Comparison of ENCODE assay signal across 21 mouse cellular contexts in genomic region chr1:43072561-43072960, GRCm38 (mm10). TPM values are rescaled to one million over a fixed set of nuclear protein-coding genes. Genes with fewer than 3 reads are reported as not detected.
A peak's percentile ranks its signal among the peaks of the same experiment; 100 is the strongest.
DNase-seq lines count a peak whose midpoint lies in the region; ATAC-seq lines count a peak whose summit lies in the region.
"Had no signal": no experiment of that assay in that cellular context is flagged by ENCODE, and none has a peak within 500 bp of the region (broad histone marks: within the 10 kb centered on the region; RNA-seq: fewer than 3 reads in every experiment).

No protein-coding gene starts in this region.

- no peak for DNase-seq in forebrain, embryonic 14.5 days (ENCODE audit: low spot score)
- no peak for DNase-seq in forebrain, embryonic 10.5 days (ENCODE audit: extremely low spot score, low spot score)
- DNase-seq in heart, adult 11 months = peak; percentile 71
- no peak for DNase-seq in heart, postnatal 14 days
- DNase-seq in heart, embryonic 10.5 days (ENCODE audit: low spot score) = peak; percentile 68
- DNase-seq: adrenal gland, adult 2 months; adrenal gland, adult 8-10 months; adrenal gland, postnatal 10 days; adrenal gland, postnatal 14 days; adrenal gland, postnatal 25 days; adrenal gland, postnatal 36 days; B cell, adult 2 months; cerebellum, adult 11 months; cerebellum, adult 11-12 months; cerebellum, adult 18-20 months had no signal

- no peak overlapping the region for H3K27ac ChIP-seq in forebrain, embryonic 14.5 days (ENCODE audit: low read depth, low read length)
- H3K27ac ChIP-seq in forebrain, embryonic 10.5 days = no peak overlapping the region
- H3K27ac ChIP-seq in heart, embryonic 10.5 days = no peak overlapping the region
- H3K27ac ChIP-seq in heart, embryonic 12.5 days (ENCODE audit: poor library complexity, severe bottlenecking) = no peak overlapping the region

- no peaks in the 10 kb centered on the region for H3K4me1 ChIP-seq in forebrain, embryonic 14.5 days (ENCODE audit: control insufficient read depth, insufficient read depth, low read length)
- no peaks in the 10 kb centered on the region for H3K4me1 ChIP-seq in forebrain, embryonic 10.5 days
- H3K4me1 ChIP-seq in heart, embryonic 10.5 days = no peaks in the 10 kb centered on the region
- H3K4me1 ChIP-seq in heart, embryonic 12.5 days (replicated peaks) = no peaks in the 10 kb centered on the region

- no peaks in the 10 kb centered on the region for H3K27me3 ChIP-seq in forebrain, embryonic 14.5 days (replicated peaks; ENCODE audit: control insufficient read depth, insufficient read depth, low read length)
- H3K27me3 ChIP-seq in forebrain, embryonic 10.5 days (ENCODE audit: poor library complexity, severe bottlenecking) = no peaks in the 10 kb centered on the region
- H3K27me3 ChIP-seq in heart, embryonic 10.5 days (ENCODE audit: insufficient read depth, poor library complexity, severe bottlenecking) = no peaks in the 10 kb centered on the region
- no peaks in the 10 kb centered on the region for H3K27me3 ChIP-seq in heart, embryonic 12.5 days (replicated peaks)
- H3K27me3 ChIP-seq: CH12.LX, Patski had no signal

- ATAC-seq in forebrain, embryonic 14.5 days = peak; percentile 20; the same call in 1 of the 2 replicates
- ATAC-seq in heart, embryonic 12.5 days (ENCODE audit: insufficient number of reproducible peaks, low FRiP score) = no peak
- ATAC-seq: activated CD4-positive, CD25-positive, alpha-beta regulatory T cell, adult 4 months; CD4-positive, CD25-positive, alpha-beta regulatory T cell, adult 4 months; Patski had no signal

- no peak overlapping the region for H3K4me2 ChIP-seq in forebrain, embryonic 14.5 days (ENCODE audit: low read length)
- no peak overlapping the region for H3K4me2 ChIP-seq in heart, embryonic 12.5 days

- H3K4me3 ChIP-seq in forebrain, embryonic 14.5 days (ENCODE audit: low read depth, low read length) = no peak overlapping the region
- no peak overlapping the region for H3K4me3 ChIP-seq in forebrain, embryonic 10.5 days
- no peak overlapping the region for H3K4me3 ChIP-seq in heart, embryonic 10.5 days
- H3K4me3 ChIP-seq in heart, embryonic 12.5 days = no peak overlapping the region

- intact Hi-C loops in heart, postnatal 14 days (cut with DNase I) = no loop called here

- peaks cover 39% of the 10 kb centered on the region for H3K36me3 ChIP-seq in forebrain, embryonic 14.5 days (ENCODE audit: control insufficient read depth, insufficient read depth, low read length)
- peaks cover 51% of the 10 kb centered on the region for H3K36me3 ChIP-seq in forebrain, embryonic 10.5 days (replicated peaks)
- peaks cover 31% of the 10 kb centered on the region for H3K36me3 ChIP-seq in heart, embryonic 10.5 days
- H3K36me3 ChIP-seq in heart, embryonic 12.5 days = peaks cover 43% of the 10 kb centered on the region

- WGBS in forebrain, embryonic 14.5 days = 81% methylated on average over 1 of the region's 1 CpGs
- 79% methylated on average over 1 of the region's 1 CpGs for WGBS in forebrain, embryonic 10.5 days
- 79% methylated on average over 1 of the region's 1 CpGs for WGBS in heart, embryonic 10.5 days
- 54% methylated on average over 1 of the region's 1 CpGs for WGBS in heart, embryonic 12.5 days

- H3K9ac ChIP-seq in forebrain, embryonic 14.5 days (ENCODE audit: low read length) = no peak overlapping the region
- H3K9ac ChIP-seq in heart, embryonic 12.5 days = no peak overlapping the region

- no peaks in the 10 kb centered on the region for H3K9me3 ChIP-seq in forebrain, embryonic 14.5 days (replicated peaks; ENCODE audit: control insufficient read depth, low read length)
- H3K9me3 ChIP-seq in forebrain, embryonic 10.5 days = no peaks in the 10 kb centered on the region
- no peaks in the 10 kb centered on the region for H3K9me3 ChIP-seq in heart, embryonic 10.5 days
- H3K9me3 ChIP-seq in heart, embryonic 12.5 days (replicated peaks) = no peaks in the 10 kb centered on the region
- H3K9me3 ChIP-seq: G1E had no signal

RNA-seq across cellular contexts. Expression of gene Tgfbrap1, which starts 25.9 kb away (rescaled TPM):
- polyA plus RNA-seq in forebrain, embryonic 14.5 days (2014; fragmentation: Nextera tagmentation; extraction: Ambion mirVana) = 12.9 and 16.3 TPM in 2 replicates
- polyA plus RNA-seq in forebrain, embryonic 10.5 days (2016; fragmentation: Nextera tagmentation; extraction: Ambion mirVana) = 13.2 and 13.6 TPM in 2 replicates
- 10 to 100 TPM; 13.9 to 15.7 TPM for total RNA-seq in heart, postnatal 14 days (2021)
- polyA plus RNA-seq in heart, embryonic 10.5 days (2016; fragmentation: Nextera tagmentation; extraction: Ambion mirVana) = 9.6 and 10.2 TPM in 2 replicates
- 9.6 and 10.6 TPM in 2 replicates for polyA plus RNA-seq in heart, embryonic 12.5 days (2016; fragmentation: Nextera tagmentation; extraction: Ambion mirVana)

RNA-seq across cellular contexts. Expression of gene AI597479, which starts 25.9 kb away (rescaled TPM):
- 50.4 and 54.4 TPM in 2 replicates for polyA plus RNA-seq in forebrain, embryonic 14.5 days (2014; fragmentation: Nextera tagmentation; extraction: Ambion mirVana)
- 40.5 and 44.1 TPM in 2 replicates for polyA plus RNA-seq in forebrain, embryonic 10.5 days (2016; fragmentation: Nextera tagmentation; extraction: Ambion mirVana)
- 10 to 100 TPM; 15.3 to 15.4 TPM for total RNA-seq in heart, postnatal 14 days (2021)
- polyA plus RNA-seq in heart, embryonic 10.5 days (2016; fragmentation: Nextera tagmentation; extraction: Ambion mirVana) = 26.4 TPM in 2 replicates
- 25.7 and 27.8 TPM in 2 replicates for polyA plus RNA-seq in heart, embryonic 12.5 days (2016; fragmentation: Nextera tagmentation; extraction: Ambion mirVana)

Comparison
In these comparisons a context has a peak if more than half of its experiments do, and no peak if none do; other contexts are left out.
1. DNase-seq: peak in heart, adult 11 months (single experiment) and heart, embryonic 10.5 days (single experiment); none in forebrain, embryonic 14.5 days (single experiment), forebrain, embryonic 10.5 days (single experiment) and heart, postnatal 14 days (0 of 2).